Mouse (Mus musculus): ENCODE measurements around the gene Ptgfrn. TPM values are rescaled to one million over a fixed set of nuclear protein-coding genes. Genes with fewer than 3 reads are reported as not detected.

Gene Ptgfrn
- polyA plus RNA-seq (2015; fragmentation: Nextera tagmentation; extraction: Ambion mirVana): 5.1 and 6.8 TPM in 2 replicates

- no peaks in the 10 kb centered on the region for H3K9me3 ChIP-seq
- peak within 1 kb of the TSS; percentile 96 for H3K27ac ChIP-seq (replicated peaks)
- H3K4me1 ChIP-seq: peaks cover 54% of the 10 kb centered on the region
- H3K9ac ChIP-seq: peak within 1 kb of the TSS; percentile 97
- under 1% methylated on average over 55 of the region's 81 CpGs for WGBS
- peak within 1 kb of the TSS; percentile 82 for H3K4me2 ChIP-seq
- no peaks in the 10 kb centered on the region for H3K27me3 ChIP-seq (replicated peaks)
- H3K36me3 ChIP-seq: no peaks in the 10 kb centered on the region
- H3K4me3 ChIP-seq: peak within 1 kb of the TSS; percentile 90
- ATAC-seq (ENCODE audit: extremely low read depth, insufficient number of reproducible peaks, low FRiP score, low TSS enrichment): peak; percentile 55
Observed at GRCm38 (mm10) chr3:101110043-101110837, at the start of gene Ptgfrn. Ptgfrn (minus strand) TSS chr3:101110278.

GRCm38 (mm10) chr3:101159701-101160100 is 49.6 kb upstream of the Ptgfrn start:
- Histone ChIP-seq H3K4me3 (no peak overlapping the region), H3K4me2 (no peak overlapping the region), H3K9ac (no peak overlapping the region), H3K4me1 (peaks cover 42% of the 10 kb centered on the region), H3K36me3 (no peaks in the 10 kb centered on the region), H3K27ac (replicated peaks) (no peak overlapping the region), H3K27me3 (replicated peaks) (no peaks in the 10 kb centered on the region), H3K9me3 (no peaks in the 10 kb centered on the region)
- ATAC-seq (ENCODE audit: extremely low read depth, insufficient number of reproducible peaks, low FRiP score, low TSS enrichment): no peak
- WGBS: 77% methylated on average over 4 of the region's 4 CpGs

- H3K36me3 ChIP-seq: no peaks in the 10 kb centered on the region
- 82% methylated on average over 1 of the region's 1 CpGs for WGBS
- ATAC-seq (ENCODE audit: extremely low read depth, insufficient number of reproducible peaks, low FRiP score, low TSS enrichment): no peak
- peaks cover 8% of the 10 kb centered on the region; the same call in 1 of the 2 replicates for H3K9me3 ChIP-seq
- no peak overlapping the region for H3K4me3 ChIP-seq
- 0 out of 2 replicates have a peak, but pooled peaks cover 5% of the 10 kb centered on the region for H3K4me1 ChIP-seq
- H3K4me2 ChIP-seq: no peak overlapping the region
- H3K27me3 ChIP-seq (replicated peaks): no peaks in the 10 kb centered on the region
- no peak overlapping the region for H3K9ac ChIP-seq
- H3K27ac ChIP-seq (replicated peaks): no peak overlapping the region
Observed at GRCm38 (mm10) chr3:101154067-101154466, 44.0 kb upstream of the Ptgfrn start.

GRCm38 (mm10) chr3:101153341-101153740 is 43.3 kb upstream of the Ptgfrn start:
- Histone ChIP-seq H3K4me3 (no peak overlapping the region), H3K4me2 (no peak overlapping the region), H3K4me1 (0 out of 2 replicates have a peak, but pooled peaks cover 5% of the 10 kb centered on the region), H3K27ac (replicated peaks) (no peak overlapping the region), H3K27me3 (replicated peaks) (no peaks in the 10 kb centered on the region), H3K9me3 (peaks cover 8% of the 10 kb centered on the region; the same call in 1 of the 2 replicates), H3K9ac (no peak overlapping the region), H3K36me3 (no peaks in the 10 kb centered on the region)
- no peak for ATAC-seq (ENCODE audit: extremely low read depth, insufficient number of reproducible peaks, low FRiP score, low TSS enrichment)
- 76% methylated on average over 3 of the region's 3 CpGs for WGBS

- Histone ChIP-seq H3K27ac (replicated peaks) (no peak overlapping the region), H3K4me2 (no peak overlapping the region), H3K36me3 (no peaks in the 10 kb centered on the region), H3K9me3 (no peaks in the 10 kb centered on the region), H3K4me3 (no peak overlapping the region), H3K4me1 (peaks cover 8% of the 10 kb centered on the region), H3K27me3 (replicated peaks) (no peaks in the 10 kb centered on the region), H3K9ac (no peak overlapping the region)
- WGBS: 68% methylated on average over 7 of the region's 7 CpGs
- ATAC-seq (ENCODE audit: extremely low read depth, insufficient number of reproducible peaks, low FRiP score, low TSS enrichment): no peak
Observed at GRCm38 (mm10) chr3:101146126-101146772, 36.2 kb upstream of the Ptgfrn start.

GRCm38 (mm10) chr3:101145292-101146046 is 35.4 kb upstream of the Ptgfrn start:
- no peaks in the 10 kb centered on the region for H3K27me3 ChIP-seq (replicated peaks)
- no peak for ATAC-seq (ENCODE audit: extremely low read depth, insufficient number of reproducible peaks, low FRiP score, low TSS enrichment)
- H3K9me3 ChIP-seq: no peaks in the 10 kb centered on the region
- H3K9ac ChIP-seq: no peak overlapping the region
- no peak overlapping the region for H3K27ac ChIP-seq (replicated peaks)
- WGBS: 46% methylated on average over 10 of the region's 10 CpGs
- H3K4me3 ChIP-seq: no peak overlapping the region
- peak overlapping the region; percentile 32 for H3K4me2 ChIP-seq
- H3K4me1 ChIP-seq: peaks cover 8% of the 10 kb centered on the region
- H3K36me3 ChIP-seq: no peaks in the 10 kb centered on the region

- ATAC-seq (ENCODE audit: extremely low read depth, insufficient number of reproducible peaks, low FRiP score, low TSS enrichment): no peak
- Histone ChIP-seq H3K9ac (no peak overlapping the region), H3K27ac (replicated peaks) (no peak overlapping the region), H3K27me3 (replicated peaks) (no peaks in the 10 kb centered on the region), H3K36me3 (no peaks in the 10 kb centered on the region), H3K4me3 (no peak overlapping the region), H3K9me3 (no peaks in the 10 kb centered on the region), H3K4me1 (peaks cover 8% of the 10 kb centered on the region), H3K4me2 (no peak overlapping the region)
- WGBS: 61% methylated on average over 6 of the region's 6 CpGs
Observed at GRCm38 (mm10) chr3:101144366-101144948, 34.4 kb upstream of the Ptgfrn start.

GRCm38 (mm10) chr3:101143465-101143864 is 33.4 kb upstream of the Ptgfrn start:
- Histone ChIP-seq H3K4me2 (no peak overlapping the region), H3K27me3 (replicated peaks) (no peaks in the 10 kb centered on the region), H3K27ac (replicated peaks) (no peak overlapping the region), H3K9ac (no peak overlapping the region), H3K4me1 (peaks cover 8% of the 10 kb centered on the region), H3K9me3 (no peaks in the 10 kb centered on the region), H3K4me3 (no peak overlapping the region), H3K36me3 (no peaks in the 10 kb centered on the region)
- 80% methylated on average over 7 of the region's 7 CpGs for WGBS
- ATAC-seq (ENCODE audit: extremely low read depth, insufficient number of reproducible peaks, low FRiP score, low TSS enrichment): no peak

GRCm38 (mm10) chr3:101141864-101142263 is 31.8 kb upstream of the Ptgfrn start:
- H3K4me2 ChIP-seq: no peak overlapping the region
- H3K4me3 ChIP-seq: no peak overlapping the region
- peaks cover 9% of the 10 kb centered on the region for H3K4me1 ChIP-seq
- WGBS: 64% methylated on average over 8 of the region's 8 CpGs
- H3K27me3 ChIP-seq (replicated peaks): no peaks in the 10 kb centered on the region
- ATAC-seq (ENCODE audit: extremely low read depth, insufficient number of reproducible peaks, low FRiP score, low TSS enrichment): no peak
- no peak overlapping the region for H3K9ac ChIP-seq
- no peaks in the 10 kb centered on the region for H3K9me3 ChIP-seq
- no peak overlapping the region for H3K27ac ChIP-seq (replicated peaks)
- H3K36me3 ChIP-seq: no peaks in the 10 kb centered on the region

- Histone ChIP-seq H3K27me3 (replicated peaks) (no peaks in the 10 kb centered on the region), H3K4me2 (no peak overlapping the region), H3K9me3 (no peaks in the 10 kb centered on the region), H3K4me1 (peaks cover 9% of the 10 kb centered on the region), H3K27ac (replicated peaks) (no peak overlapping the region), H3K4me3 (no peak overlapping the region), H3K36me3 (no peaks in the 10 kb centered on the region), H3K9ac (no peak overlapping the region)
- ATAC-seq (ENCODE audit: extremely low read depth, insufficient number of reproducible peaks, low FRiP score, low TSS enrichment): no peak
- 77% methylated on average over 7 of the region's 7 CpGs for WGBS
Observed at GRCm38 (mm10) chr3:101139958-101140357, 29.9 kb upstream of the Ptgfrn start.

GRCm38 (mm10) chr3:101136483-101136882 is 26.4 kb upstream of the Ptgfrn start:
- no peak overlapping the region for H3K4me3 ChIP-seq
- no peaks in the 10 kb centered on the region for H3K27me3 ChIP-seq (replicated peaks)
- peaks cover 9% of the 10 kb centered on the region for H3K4me1 ChIP-seq
- H3K27ac ChIP-seq (replicated peaks): no peak overlapping the region
- no peak for ATAC-seq (ENCODE audit: extremely low read depth, insufficient number of reproducible peaks, low FRiP score, low TSS enrichment)
- no peak overlapping the region for H3K4me2 ChIP-seq
- 48% methylated on average over 11 of the region's 11 CpGs for WGBS
- H3K9ac ChIP-seq: no peak overlapping the region
- H3K9me3 ChIP-seq: no peaks in the 10 kb centered on the region
- H3K36me3 ChIP-seq: no peaks in the 10 kb centered on the region

All from heart, embryonic 13.5 days (tissue).